Mouse (Mus musculus) lung, postnatal 0 days (tissue): ENCODE data around the gene Tmem209.

Source experiments
- CTCF ChIP-seq: IDR thresholded peaks from 2 replicates; pipeline ENCODE4 v1.5.1; 2016; ENCODE audit warnings: antibody characterized with exemption, mild to moderate bottlenecking
- EP300 ChIP-seq: IDR thresholded peaks from 2 replicates; pipeline ENCODE4 v1.6.1; 2016; ENCODE audit warnings: antibody characterized with exemption, mild to moderate bottlenecking, control low read depth

GRCm38 (mm10) chr6:30465586-30465985, 44.0 kb downstream of the Tmem209 start:
- TF ChIP-seq CTCF, result no peak
- TF ChIP-seq EP300, result no peak
